Mouse (Mus musculus) heart, adult 2 months (tissue): ENCODE measurements around the gene Nmrk1. TPM values are rescaled to one million over a fixed set of nuclear protein-coding genes. Genes with fewer than 3 reads are reported as not detected.

ENCODE experiments used
- DNase-seq, 2 experiments: peaks; one replicate each; pipeline ENCODE4 v3.0.0; 2021
- H3K27ac ChIP-seq: fragments of 200-600 bp; 2 replicates; pipeline ENCODE4 v1.8.1; 2022
- H3K27me3 ChIP-seq: fragments of 200-500 bp; 2 replicates; pipeline ENCODE4 v1.6.1; 2012; ENCODE audit warnings: mild to moderate bottlenecking, low read length, inconsistent platforms, mixed read lengths; ENCODE audit not compliant: control insufficient read depth, insufficient read depth
- H3K36me3 ChIP-seq: fragments of 200-500 bp; 2 replicates; pipeline ENCODE4 v1.6.1; 2012; ENCODE audit warnings: low read length, inconsistent platforms; ENCODE audit not compliant: control insufficient read depth, insufficient read depth
- H3K4me1 ChIP-seq: fragments of 200-500 bp; 2 replicates; pipeline ENCODE4 v1.6.1; 2011; ENCODE audit warnings: low read length; ENCODE audit not compliant: control insufficient read depth, insufficient read depth
- H3K4me3 ChIP-seq: fragments of 200-600 bp; 2 replicates; pipeline ENCODE4 v1.8.1; 2022
- H3K79me2 ChIP-seq: fragments of 200-500 bp; replicated peaks from 2 replicates; pipeline ENCODE4 v1.6.1; 2012; ENCODE audit warnings: mild to moderate bottlenecking, inconsistent platforms, low read length, moderate library complexity, mixed read lengths; ENCODE audit not compliant: control insufficient read depth, insufficient read depth
- H3K9ac ChIP-seq: fragments of 200-500 bp; 2 replicates; pipeline ENCODE4 v1.6.1; 2012; ENCODE audit warnings: low read depth, mild to moderate bottlenecking, control low read depth, inconsistent platforms, low read length, mixed read lengths
- CTCF ChIP-seq: fragments of 200-600 bp; IDR thresholded peaks from 2 replicates; pipeline ENCODE4 v1.8.1; 2022; ENCODE audit warnings: antibody characterized with exemption, mild to moderate bottlenecking, moderate library complexity
- EP300 ChIP-seq: fragments of 200-500 bp; IDR thresholded peaks from 2 replicates; pipeline ENCODE4 v1.6.1; 2011; ENCODE audit warnings: low read depth, low read length, control low read depth; ENCODE audit not compliant: insufficient read depth
- POLR2A ChIP-seq: fragments of 200-500 bp; IDR thresholded peaks from 2 replicates; pipeline ENCODE4 v1.6.1; 2011; ENCODE audit warnings: mild to moderate bottlenecking, low read depth, low read length, control low read depth; ENCODE audit not compliant: insufficient read depth
- WGBS: fragments of 180-500 bp; shearing (Covaris S2); methylation state at CpG from one replicate; pipeline ENCODE4 v1.1.7; 2018; 5-methylcytosine and 5-hydroxymethylcytosine counted together
- intact Hi-C: fragments of 180-260 bp; cut with DNase I; formaldehyde crosslinking; loops from one replicate; pipeline ENCODE4 v1.15.1; 2025
- polyA plus RNA-seq: library from polyadenylated mRNA; depleted of rRNA; stranded (reverse); fragments of >200 nt; gene quantifications from 2 replicates; pipeline ENCODE4 v1.2.3, GENCODE M21; 2012
- total RNA-seq, 2 experiments: library from RNA; stranded (reverse); gene quantifications; 2 replicates each; pipeline ENCODE4 v1.2.3; 2021

The Nmrk1 gene
- total and polyA plus RNA-seq, 3 experiments = 2.3 to 5.4 (median 2.5) TPM

- Histone ChIP-seq H3K9ac (peak overlapping the region; percentile 94), H3K27ac (peak overlapping the region; percentile 83), H3K4me3 (peak overlapping the region; percentile 67), H3K79me2 (peaks cover 2% of the 10 kb centered on the region), H3K27me3 (no peaks in the 10 kb centered on the region), H3K4me1 (peaks cover 6% of the 10 kb centered on the region), H3K36me3 (peaks cover 9% of the 10 kb centered on the region)
- intact Hi-C loops = loop anchor here (1.0 to 5.0 kb wide), 3 partner anchors 14 to 81 kb away; partner anchors contain the start of genes Carnmt1 and D030056L22Rik
- peak; percentile 86 for DNase-seq
- under 1% methylated on average over 40 of the region's 40 CpGs for WGBS
- TF ChIP-seq POLR2A = no peak
- TF ChIP-seq CTCF = peak; percentile 33
Measured at GRCm38 (mm10) chr19:18631161-18631643, 548 bp upstream of the Nmrk1 start.

DNA sequence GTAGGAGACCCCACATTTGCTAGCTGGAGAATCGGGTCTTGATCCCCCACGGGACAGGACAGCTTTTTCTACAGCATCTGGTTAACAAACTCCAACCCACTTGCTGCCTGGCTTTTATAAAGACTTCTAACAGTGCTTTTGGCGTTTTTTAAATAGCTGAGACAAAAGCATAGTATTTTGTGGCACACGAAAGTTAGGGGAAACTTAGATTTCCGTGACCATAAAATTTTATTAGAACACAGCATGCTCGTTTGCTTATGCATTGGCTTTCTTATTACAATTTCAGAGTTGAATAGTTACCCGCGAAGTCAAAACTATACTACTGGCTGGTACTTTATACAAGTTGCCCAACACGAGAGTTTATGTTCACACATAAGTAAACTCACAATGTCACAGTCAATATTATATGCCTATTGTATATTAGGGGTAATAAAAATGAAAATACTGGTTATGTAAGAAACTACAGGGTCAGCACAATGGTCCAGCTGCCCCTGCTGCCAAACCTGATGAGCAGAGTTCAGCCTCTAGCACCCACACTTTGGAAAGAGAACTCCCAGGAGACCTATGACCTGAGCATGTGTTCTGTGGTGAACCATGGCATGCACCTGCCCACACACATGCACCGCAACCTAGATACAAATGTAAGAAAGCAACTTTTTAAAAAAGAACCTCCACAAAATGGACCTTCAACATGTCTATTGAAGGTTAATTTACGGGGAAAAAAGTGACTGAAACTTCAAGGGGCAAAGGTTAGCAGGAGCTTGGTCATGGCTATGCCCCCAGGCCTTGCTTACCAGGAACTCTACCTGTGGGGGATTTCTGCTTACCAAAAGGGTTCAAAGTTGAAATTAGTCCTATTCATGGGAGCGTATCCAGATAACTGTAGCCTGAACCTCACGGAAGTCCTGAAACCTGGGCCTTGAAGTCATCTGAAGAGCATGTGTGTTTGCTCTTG lies 758 bp downstream of the Nmrk1 start:
- Histone ChIP-seq H3K4me1 (peaks cover 6% of the 10 kb centered on the region), H3K9ac (peak overlapping the region; percentile 81), H3K36me3 (peaks cover 9% of the 10 kb centered on the region), H3K27me3 (no peaks in the 10 kb centered on the region), H3K79me2 (peaks cover 2% of the 10 kb centered on the region), H3K4me3 (peak overlapping the region; percentile 67), H3K27ac (peak overlapping the region; percentile 50)
- intact Hi-C loops = loop anchor here (5.0 kb wide), 1 partner anchor 80 kb away; the partner anchor contains the start of gene D030056L22Rik
- DNase-seq = no peak
- TF ChIP-seq CTCF (no peak), EP300 (no peak), POLR2A (no peak)
- WGBS = 66% methylated on average over 13 of the region's 13 CpGs

DNA sequence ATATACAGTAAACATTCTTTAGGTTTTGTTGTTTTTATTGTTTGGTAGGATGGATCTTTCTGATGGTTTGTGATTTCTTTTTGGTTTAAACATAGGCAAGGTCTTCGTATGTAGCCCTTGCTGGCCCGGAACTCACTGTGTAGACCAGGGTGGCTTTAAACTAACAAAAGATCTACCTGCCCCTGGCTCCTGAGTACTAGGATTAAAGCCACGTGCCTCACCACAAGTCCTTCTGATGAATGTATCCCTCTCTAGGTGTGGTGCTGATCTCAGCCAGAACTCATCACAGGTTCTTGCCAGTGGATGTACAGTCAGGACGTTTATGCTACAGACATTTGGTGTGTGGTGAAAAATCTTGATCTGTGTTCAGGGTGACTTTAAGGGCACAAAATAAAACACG lies 6.2 kb downstream of the Nmrk1 start:
- intact Hi-C loops = loop anchor here (2.0 kb wide), 1 partner anchor 197 kb away; no protein-coding TSS in a partner anchor
- WGBS = 83% methylated on average over 5 of the region's 5 CpGs

GRCm38 (mm10) chr19:18638949-18639348 lies 7.2 kb downstream of the Nmrk1 start:
- Histone ChIP-seq H3K79me2 (no peaks in the 10 kb centered on the region), H3K4me3 (no peak overlapping the region), H3K27ac (no peak overlapping the region), H3K9ac (no peak overlapping the region), H3K4me1 (no peaks in the 10 kb centered on the region; the same call in 1 of the 2 replicates), H3K27me3 (no peaks in the 10 kb centered on the region), H3K36me3 (no peaks in the 10 kb centered on the region)
- 46% methylated on average over 5 of the region's 5 CpGs for WGBS
- DNase-seq = no peak
- intact Hi-C loops = loop anchor here (2.0 kb wide), 1 partner anchor 196 kb away; no protein-coding TSS in a partner anchor
- TF ChIP-seq EP300 = no peak

More for the DNA sequence above, 6.2 kb downstream of the Nmrk1 start:
- H3K79me2 ChIP-seq = no peaks in the 10 kb centered on the region
- H3K4me1 ChIP-seq = no peaks in the 10 kb centered on the region; the same call in 1 of the 2 replicates
- H3K9ac ChIP-seq = no peak overlapping the region
- no peaks in the 10 kb centered on the region for H3K36me3 ChIP-seq
- H3K27me3 ChIP-seq = no peaks in the 10 kb centered on the region
- DNase-seq = no peak
- H3K27ac ChIP-seq = no peak overlapping the region
- TF ChIP-seq CTCF (no peak), EP300 (no peak), POLR2A (no peak)
- no peak overlapping the region for H3K4me3 ChIP-seq

DNA sequence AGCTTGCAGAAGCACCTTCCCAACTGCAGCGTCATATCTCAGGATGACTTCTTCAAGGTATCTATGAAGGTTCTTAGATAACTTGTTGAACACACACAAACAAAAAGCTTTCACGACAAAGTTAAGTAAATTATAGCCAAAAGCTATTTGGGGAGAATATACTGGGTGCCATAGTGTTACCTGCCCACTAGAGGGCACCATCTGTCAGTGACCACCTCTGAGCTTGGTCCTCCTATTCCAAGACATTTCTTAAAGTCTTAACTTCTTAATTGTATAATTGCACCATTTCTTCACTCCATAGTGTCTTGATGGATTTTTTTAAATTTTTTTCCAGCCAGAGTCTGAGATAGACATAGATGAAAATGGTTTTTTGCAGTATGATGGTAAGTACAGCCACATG lies 7.8 kb downstream of the Nmrk1 start:
- intact Hi-C loops = loop anchor here (2.0 kb wide), 1 partner anchor 195 kb away; no protein-coding TSS in a partner anchor
- Histone ChIP-seq H3K27ac (no peak overlapping the region), H3K27me3 (no peaks in the 10 kb centered on the region), H3K79me2 (no peaks in the 10 kb centered on the region), H3K4me3 (no peak overlapping the region), H3K9ac (no peak overlapping the region), H3K4me1 (no peaks in the 10 kb centered on the region; the same call in 1 of the 2 replicates), H3K36me3 (no peaks in the 10 kb centered on the region)
- DNase-seq = no peak
- no peak for TF ChIP-seq EP300
- peak; percentile 83 for TF ChIP-seq CTCF
- WGBS = 47% methylated on average over 2 of the region's 2 CpGs

DNA sequence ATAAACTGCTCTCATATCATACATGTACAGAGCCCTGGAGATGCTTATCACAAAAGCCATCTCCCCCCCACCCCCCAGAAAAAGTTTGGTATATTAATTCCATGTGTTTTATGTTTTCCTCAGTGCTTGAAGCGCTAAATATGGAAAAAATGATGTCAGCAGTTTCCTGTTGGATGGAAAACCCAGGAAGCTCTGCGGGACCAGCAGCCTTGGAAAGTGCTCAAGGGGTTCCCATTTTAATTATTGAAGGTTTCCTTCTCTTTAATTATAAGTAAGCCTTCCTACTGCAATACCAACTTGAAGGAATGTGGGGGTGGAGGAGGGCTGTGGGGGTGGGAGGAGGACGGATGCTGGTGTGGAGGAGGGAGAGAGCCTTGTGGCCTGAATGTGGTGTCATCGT lies 9.3 kb downstream of the Nmrk1 start:
- Histone ChIP-seq H3K9ac (no peak overlapping the region), H3K4me3 (no peak overlapping the region), H3K27ac (no peak overlapping the region), H3K79me2 (no peaks in the 10 kb centered on the region), H3K27me3 (no peaks in the 10 kb centered on the region), H3K4me1 (no peaks in the 10 kb centered on the region; the same call in 1 of the 2 replicates), H3K36me3 (no peaks in the 10 kb centered on the region; the same call in 1 of the 2 replicates)
- WGBS = 34% methylated on average over 4 of the region's 4 CpGs
- no peak for TF ChIP-seq CTCF
- no peak for TF ChIP-seq POLR2A
- TF ChIP-seq EP300 = no peak
- no peak for DNase-seq
- intact Hi-C loops = loop anchor here (2.0 kb wide), 1 partner anchor 72 kb away; the partner anchor contains the start of gene D030056L22Rik
